15 mouse cellular contexts compared by ENCODE assay signal in the genomic region with DNA sequence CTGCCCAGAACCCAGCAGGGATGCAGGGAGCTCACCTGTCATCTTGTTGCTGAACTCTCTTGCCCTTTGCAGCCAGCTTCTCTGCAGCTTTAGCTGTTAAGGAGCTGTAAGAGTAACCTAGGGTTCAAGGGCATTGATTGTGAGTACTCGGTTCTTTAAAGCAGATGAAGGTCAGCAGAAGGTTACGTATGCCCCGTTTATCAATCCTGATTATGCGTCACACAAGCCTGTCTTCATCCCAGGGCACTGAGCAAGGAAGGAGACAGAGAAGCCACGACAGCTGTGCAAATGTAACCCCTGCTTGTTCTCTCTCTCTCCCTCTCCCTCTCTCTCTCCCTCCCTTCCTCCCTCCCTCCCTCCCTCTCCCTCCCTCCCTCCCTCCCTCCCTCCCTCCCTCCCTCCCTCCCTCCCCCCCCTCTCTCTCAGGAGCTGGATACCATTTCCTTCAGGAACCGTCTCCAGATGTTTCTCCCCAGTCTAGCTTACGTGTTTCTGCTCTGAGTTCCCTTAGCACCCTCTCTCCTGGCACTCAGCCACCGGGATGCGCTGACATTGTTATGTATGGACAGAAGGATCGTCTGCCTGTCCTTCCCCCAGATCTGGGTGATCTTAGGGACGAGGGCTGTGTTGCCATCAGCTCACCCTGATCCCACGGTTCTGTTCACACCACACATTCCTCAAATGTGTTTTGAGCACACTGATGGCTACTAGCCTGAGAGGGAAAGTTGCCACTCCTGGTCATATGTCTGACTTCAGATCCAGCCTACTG. TPM values are rescaled to one million over a fixed set of nuclear protein-coding genes. Genes with fewer than 3 reads are reported as not detected.
"Had no signal": no experiment of that assay in that cellular context is flagged by ENCODE, and none has a peak within 500 bp of the region (broad histone marks: within the 10 kb centered on the region; RNA-seq: fewer than 3 reads in every experiment).

No protein-coding gene starts in this region.

- H3K4me3 ChIP-seq: intestine, embryonic 15.5 days; layer of hippocampus, adult 2 months; limb, embryonic 13.5 days; lung, embryonic 15.5 days; midbrain, embryonic 13.5 days; neural tube, embryonic 12.5 days had no signal

- ATAC-seq: intestine, embryonic 15.5 days had no signal

- H3K27me3 ChIP-seq: intestine, embryonic 15.5 days; limb, embryonic 13.5 days; lung, embryonic 15.5 days; midbrain, embryonic 13.5 days; neural tube, embryonic 12.5 days had no signal

- H3K36me3 ChIP-seq: intestine, embryonic 15.5 days; limb, embryonic 13.5 days; lung, embryonic 15.5 days; midbrain, embryonic 13.5 days; neural tube, embryonic 12.5 days had no signal

- H3K4me2 ChIP-seq: intestine, embryonic 15.5 days; limb, embryonic 13.5 days; lung, embryonic 15.5 days; midbrain, embryonic 13.5 days; neural tube, embryonic 12.5 days had no signal

- H3K9ac ChIP-seq: intestine, embryonic 15.5 days; limb, embryonic 13.5 days; liver, embryonic 14.5 days; lung, embryonic 15.5 days; midbrain, embryonic 13.5 days; neural tube, embryonic 12.5 days had no signal

- H3K4me1 ChIP-seq: limb, embryonic 13.5 days; lung, embryonic 15.5 days; midbrain, embryonic 13.5 days; neural tube, embryonic 12.5 days had no signal

- DNase-seq: kidney, adult 18-20 months; kidney, postnatal 36 days; left cerebral cortex, postnatal 4 days; thymus, adult 2 months; thymus, postnatal 25 days had no signal

- H3K9me3 ChIP-seq: intestine, embryonic 15.5 days; limb, embryonic 13.5 days; lung, embryonic 15.5 days; midbrain, embryonic 13.5 days; neural tube, embryonic 12.5 days had no signal

- H3K27ac ChIP-seq: intestine, embryonic 15.5 days; layer of hippocampus, adult 2 months; limb, embryonic 13.5 days; liver, embryonic 14.5 days; lung, embryonic 15.5 days; midbrain, embryonic 13.5 days; neural tube, embryonic 12.5 days; stomach, postnatal 0 days had no signal

RNA-seq across cellular contexts. Expression of a gene that starts 10.7 kb away (rescaled TPM):
- total RNA-seq: layer of hippocampus, adult 2 months; layer of hippocampus, postnatal 10 days; left cerebral cortex, postnatal 4 days; neutrophil, adult 5-6 weeks had no signal
- polyA plus RNA-seq: limb, embryonic 13.5 days; lung, embryonic 15.5 days; midbrain, embryonic 13.5 days; thymus, adult 2 months had no signal
